In the genomic region with DNA sequence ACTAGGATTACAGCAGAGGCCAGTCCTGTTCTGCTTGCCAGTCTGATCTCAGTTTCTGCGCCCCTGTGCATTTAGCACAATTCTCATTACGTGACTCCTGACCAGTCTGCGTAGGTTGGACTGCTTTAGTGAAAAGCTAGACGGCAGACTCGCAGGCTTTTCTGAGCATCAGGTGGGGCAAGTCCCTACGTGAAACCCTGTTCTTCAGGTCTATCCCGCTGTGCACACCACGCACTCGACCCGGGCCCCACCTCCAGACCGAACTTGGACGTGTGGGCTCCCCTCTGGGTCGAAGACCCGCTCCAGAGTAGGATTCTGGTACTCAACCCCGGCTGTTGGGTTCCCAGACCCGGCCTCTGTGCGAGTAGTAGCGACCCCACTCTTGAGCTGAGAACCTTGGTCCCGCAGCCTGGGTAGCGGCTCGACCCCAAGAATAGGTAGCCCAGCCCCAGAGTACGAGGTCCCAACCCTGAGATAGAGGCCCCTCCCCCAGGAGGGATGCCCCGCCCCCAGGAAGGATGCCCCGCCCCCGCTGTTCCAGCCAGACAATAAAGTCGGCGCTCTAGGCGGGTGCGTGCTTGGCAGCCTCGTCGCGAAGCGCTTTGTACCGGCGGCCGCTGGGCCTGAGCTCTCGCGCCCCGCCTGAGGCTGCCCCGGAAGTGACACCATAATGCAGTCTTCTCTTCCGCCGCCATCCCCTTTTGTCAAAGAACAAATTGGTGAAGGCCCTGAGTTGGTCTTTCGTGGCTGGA, we compare ENCODE assay signal across 8 mouse cellular contexts. TPM values are rescaled to one million over a fixed set of nuclear protein-coding genes. Genes with fewer than 3 reads are reported as not detected.
DNase-seq lines count a peak whose midpoint lies in the region; ATAC-seq lines count a peak whose summit lies in the region.

No protein-coding gene starts in this region.

- DNase-seq in T-cell, adult 2 months (ENCODE audit: low spot score) = peak; percentile 81
- peak; percentile 74 to 84 for DNase-seq in cerebellum, postnatal 4 days (ENCODE audit: low spot score in 2 of 2)
- DNase-seq in gastrocnemius, adult 8-10 months (ENCODE audit: low spot score in 2 of 2) = peak; percentile 62 to 77
- peak; percentile 73 to 77 for DNase-seq in layer of hippocampus, postnatal 36 days
- DNase-seq in lung, postnatal 14 days = peak; percentile 83
- peak; percentile 89 for DNase-seq in ovary, postnatal 36 days (ENCODE audit: low spot score)
- peak; percentile 76 to 79 for DNase-seq in thymus, postnatal 10 days (ENCODE audit: low spot score in 2 of 2)

- H3K27me3 ChIP-seq in hindbrain, embryonic 16.5 days (replicated peaks; ENCODE audit: control insufficient read depth, insufficient read depth, low read length) = no peaks in the 10 kb centered on the region; the same call in 1 of the 2 replicates

- peak; percentile 97 for ATAC-seq in hindbrain, embryonic 16.5 days

- H3K4me2 ChIP-seq in hindbrain, embryonic 16.5 days (ENCODE audit: low read length) = peak overlapping the region; percentile 93

- H3K9ac ChIP-seq in hindbrain, embryonic 16.5 days (ENCODE audit: low read depth, low read length) = peak overlapping the region; percentile 71

- H3K9me3 ChIP-seq in hindbrain, embryonic 16.5 days (ENCODE audit: control insufficient read depth, low read length) = no peaks in the 10 kb centered on the region

- peak overlapping the region; percentile 51 for H3K4me3 ChIP-seq in hindbrain, embryonic 16.5 days (ENCODE audit: low read length)

- no peaks in the 10 kb centered on the region for H3K36me3 ChIP-seq in hindbrain, embryonic 16.5 days (ENCODE audit: control insufficient read depth, insufficient read depth, low read length)

- H3K4me1 ChIP-seq in hindbrain, embryonic 16.5 days (ENCODE audit: control insufficient read depth, insufficient read depth, low read depth, low read length) = peaks cover 12% of the 10 kb centered on the region; the same call in 1 of the 2 replicates

- under 1% methylated on average over 43 of the region's 43 CpGs for WGBS in hindbrain, embryonic 16.5 days

- peak overlapping the region; percentile 89 for H3K27ac ChIP-seq in hindbrain, embryonic 16.5 days (ENCODE audit: low read depth, low read length)

RNA-seq across cellular contexts. Expression of gene Zfp266, which starts 23.0 kb away (rescaled TPM):
- total RNA-seq in gastrocnemius, adult 8-10 months (2022) = 10 to 100 TPM; 13.4 to 20.6 (median 18.9) TPM
- polyA plus RNA-seq in hindbrain, embryonic 16.5 days (2015; fragmentation: Nextera tagmentation; extraction: Ambion mirVana) = 84.6 and 91.4 TPM in 2 replicates
- 10 to 100 TPM; 44.3 to 45.1 TPM for total RNA-seq in layer of hippocampus, postnatal 36 days (2021)

RNA-seq across cellular contexts. Expression of gene Zfp846, which starts 36.8 kb away (rescaled TPM):
- total RNA-seq in gastrocnemius, adult 8-10 months (2022) = 1 to 10 TPM; 2.0 to 4.2 (median 2.5) TPM
- polyA plus RNA-seq in hindbrain, embryonic 16.5 days (2015; fragmentation: Nextera tagmentation; extraction: Ambion mirVana) = 41.7 and 43.4 TPM in 2 replicates
- total RNA-seq in layer of hippocampus, postnatal 36 days (2021) = 10 to 100 TPM; 23.9 to 24.8 TPM

RNA-seq across cellular contexts. Expression of gene Zfp426, which starts 51.7 kb away (rescaled TPM):
- total RNA-seq in gastrocnemius, adult 8-10 months (2022) = 1 to 10 TPM; 7.3 to 9.6 (median 8.2) TPM
- polyA plus RNA-seq in hindbrain, embryonic 16.5 days (2015; fragmentation: Nextera tagmentation; extraction: Ambion mirVana) = 31.6 and 33.9 TPM in 2 replicates
- total RNA-seq in layer of hippocampus, postnatal 36 days (2021) = 10 to 100 TPM; 25.2 to 32.8 TPM

Comparison
In these comparisons a context has a peak if more than half of its experiments do, and no peak if none do; other contexts are left out.
1. Peak in every context shown above with its lines: DNase-seq, ATAC-seq, H3K4me3 ChIP-seq and H3K27ac ChIP-seq.
2. RNA of gene Zfp846, which starts 36.8 kb away (total RNA-seq): 23.9 to 24.8 TPM in layer of hippocampus, postnatal 36 days; 2.0 to 4.2 TPM in gastrocnemius, adult 8-10 months; every median in the first group is over 4 times any median in the second.